Mouse (Mus musculus) hindbrain, embryonic 10.5 days (tissue): ENCODE results near the gene Ppp1r17. TPM values are rescaled to one million over a fixed set of nuclear protein-coding genes. Genes with fewer than 3 reads are reported as not detected.

ENCODE experiments used
- DNase-seq: peaks from one replicate; pipeline ENCODE4 v3.0.0-alpha.2; 2017; ENCODE audit warnings: low spot score
- H3K27ac ChIP-seq: fragments of 300-500 bp; sonication (generic); 2 replicates; pipeline ENCODE4 v1.5.1; 2016; ENCODE audit warnings: mild to moderate bottlenecking, moderate library complexity
- H3K27me3 ChIP-seq: fragments of 300-500 bp; sonication (generic); 2 replicates; pipeline ENCODE4 v1.6.1; 2016; ENCODE audit warnings: mild to moderate bottlenecking; ENCODE audit not compliant: poor library complexity, insufficient read depth, severe bottlenecking
- H3K36me3 ChIP-seq: fragments of 300-500 bp; sonication (generic); 2 replicates; pipeline ENCODE4 v1.6.1; 2016; ENCODE audit warnings: mild to moderate bottlenecking, moderate library complexity
- H3K4me1 ChIP-seq: fragments of 300-500 bp; sonication (generic); replicated peaks from 2 replicates; pipeline ENCODE4 v1.6.1; 2016; ENCODE audit warnings: mild to moderate bottlenecking
- H3K4me3 ChIP-seq: fragments of 300-500 bp; sonication (generic); 2 replicates; pipeline ENCODE4 v1.5.1; 2016; ENCODE audit warnings: mild to moderate bottlenecking, moderate library complexity
- H3K9me3 ChIP-seq: fragments of 300-500 bp; sonication (generic); 2 replicates; pipeline ENCODE4 v1.6.1; 2016; ENCODE audit warnings: mild to moderate bottlenecking, moderate library complexity
- WGBS: fragments of 180-500 bp; shearing (Covaris S2); methylation state at CpG from one replicate; pipeline ENCODE4 v1.1.7; 2016; 5-methylcytosine and 5-hydroxymethylcytosine counted together
- polyA plus RNA-seq: library from polyadenylated mRNA; unstranded; fragments of >200 nt; fragmentation: Nextera tagmentation; extraction: Ambion mirVana; gene quantifications from 2 replicates; pipeline ENCODE4 v1.2.1, GENCODE M21; 2016

Ppp1r17 gene
- polyA plus RNA-seq, 1 experiment from 2014 or later, result 24.8 TPM

- no peak for DNase-seq
- Histone ChIP-seq H3K9me3 (no peaks in the 10 kb centered on the region), H3K4me1 (no peaks in the 10 kb centered on the region; the same call in 1 of the 2 replicates), H3K4me3 (no peak overlapping the region), H3K27me3 (peaks cover 4% of the 10 kb centered on the region; the same call in 1 of the 2 replicates), H3K27ac (no peak overlapping the region), H3K36me3 (no peaks in the 10 kb centered on the region)
- 46% methylated on average over 5 of the region's 5 CpGs for WGBS
Observed at GRCm38 (mm10) chr6:56044270-56044669, 27.0 kb downstream of the Ppp1r17 start.

GRCm38 (mm10) chr6:56044716-56045115 lies 27.4 kb downstream of the Ppp1r17 start:
- Histone ChIP-seq H3K27me3 (peaks cover 4% of the 10 kb centered on the region; the same call in 1 of the 2 replicates), H3K9me3 (no peaks in the 10 kb centered on the region), H3K27ac (peak overlapping the region; percentile 53; the same call in 1 of the 2 replicates), H3K4me1 (no peaks in the 10 kb centered on the region; the same call in 1 of the 2 replicates), H3K4me3 (no peak overlapping the region), H3K36me3 (no peaks in the 10 kb centered on the region)
- no peak for DNase-seq
- 70% methylated on average over 1 of the region's 1 CpGs for WGBS

GRCm38 (mm10) chr6:56048580-56048979 lies 31.3 kb downstream of the Ppp1r17 start:
- H3K27me3 ChIP-seq, result peaks cover 4% of the 10 kb centered on the region; the same call in 1 of the 2 replicates
- 89% methylated on average over 3 of the region's 3 CpGs for WGBS
- DNase-seq, result no peak

GRCm38 (mm10) chr6:56049104-56049503 lies 31.8 kb downstream of the Ppp1r17 start:
- Histone ChIP-seq H3K4me3 (no peak overlapping the region), H3K36me3 (no peaks in the 10 kb centered on the region), H3K9me3 (no peaks in the 10 kb centered on the region), H3K4me1 (no peaks in the 10 kb centered on the region; the same call in 1 of the 2 replicates), H3K27me3 (peaks cover 4% of the 10 kb centered on the region; the same call in 1 of the 2 replicates), H3K27ac (no peak overlapping the region)
- DNase-seq, result no peak
- 40% methylated on average over 4 of the region's 4 CpGs for WGBS

More at GRCm38 (mm10) chr6:56048580-56048979, 31.3 kb downstream of the Ppp1r17 start:
- Histone ChIP-seq H3K27ac (no peak overlapping the region), H3K36me3 (no peaks in the 10 kb centered on the region), H3K4me1 (no peaks in the 10 kb centered on the region; the same call in 1 of the 2 replicates), H3K4me3 (no peak overlapping the region), H3K9me3 (no peaks in the 10 kb centered on the region)

GRCm38 (mm10) chr6:56063736-56064135 lies 46.4 kb downstream of the Ppp1r17 start:
- no peaks in the 10 kb centered on the region for H3K9me3 ChIP-seq
- H3K4me3 ChIP-seq, result no peak overlapping the region
- H3K27me3 ChIP-seq, result no peaks in the 10 kb centered on the region
- H3K27ac ChIP-seq, result no peak overlapping the region
- no peak for DNase-seq
- no peaks in the 10 kb centered on the region for H3K4me1 ChIP-seq
- no peaks in the 10 kb centered on the region for H3K36me3 ChIP-seq

- Histone ChIP-seq H3K36me3 (no peaks in the 10 kb centered on the region), H3K27me3 (no peaks in the 10 kb centered on the region), H3K4me3 (no peak overlapping the region), H3K4me1 (no peaks in the 10 kb centered on the region), H3K27ac (no peak overlapping the region), H3K9me3 (no peaks in the 10 kb centered on the region)
- peak; percentile 38 for DNase-seq
- WGBS, result 39% methylated on average over 5 of the region's 5 CpGs
Observed at GRCm38 (mm10) chr6:56066632-56067282, 49.5 kb downstream of the Ppp1r17 start.

GRCm38 (mm10) chr6:56068516-56068915 lies 51.2 kb downstream of the Ppp1r17 start:
- Histone ChIP-seq H3K4me1 (no peaks in the 10 kb centered on the region), H3K9me3 (no peaks in the 10 kb centered on the region), H3K4me3 (no peak overlapping the region), H3K36me3 (no peaks in the 10 kb centered on the region), H3K27me3 (no peaks in the 10 kb centered on the region), H3K27ac (no peak overlapping the region)
- no peak for DNase-seq

- Histone ChIP-seq H3K9me3 (no peaks in the 10 kb centered on the region), H3K36me3 (no peaks in the 10 kb centered on the region), H3K4me1 (no peaks in the 10 kb centered on the region), H3K27me3 (no peaks in the 10 kb centered on the region), H3K4me3 (no peak overlapping the region), H3K27ac (no peak overlapping the region)
- 22% methylated on average over 4 of the region's 4 CpGs for WGBS
- DNase-seq, result peak; percentile 5
Observed at GRCm38 (mm10) chr6:56076378-56076805, 59.1 kb downstream of the Ppp1r17 start.

Other genes with a start within 250 kb of the Ppp1r17 start
- 0.07 and 0.15 TPM in 2 replicates for gene Itprid1, start 180.6 kb upstream of the Ppp1r17 start, polyA plus RNA-seq